Comparison of ENCODE assay signal across 21 mouse cellular contexts in the genomic region with DNA sequence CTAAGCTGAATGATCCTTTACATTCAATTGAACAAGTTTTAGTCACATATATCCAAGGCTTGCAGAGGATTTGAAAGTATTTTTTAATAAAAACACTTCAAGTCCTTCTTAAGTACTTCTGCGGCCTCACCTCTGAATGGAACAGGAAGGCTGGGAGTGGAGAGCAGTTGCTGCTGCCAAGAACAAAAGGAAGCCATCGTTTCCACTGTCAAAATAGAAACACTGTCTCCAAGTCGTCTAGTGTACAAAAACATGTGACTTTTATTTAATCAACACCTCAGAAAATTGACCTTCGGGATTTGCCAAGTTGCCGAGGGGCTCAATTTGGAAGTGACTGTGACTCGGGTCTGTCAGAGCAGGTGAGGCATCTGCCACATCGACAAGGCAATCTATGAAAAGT.
DNase-seq lines count a peak whose midpoint lies in the region; ATAC-seq lines count a peak whose summit lies in the region.
"Had no signal": no experiment of that assay in that cellular context is flagged by ENCODE, and none has a peak within 500 bp of the region (broad histone marks: within the 10 kb centered on the region; RNA-seq: fewer than 3 reads in every experiment).

No protein-coding gene starts in this region.

- 67% methylated on average over 7 of the region's 7 CpGs for WGBS in kidney, embryonic 15.5 days

- ATAC-seq in kidney, embryonic 15.5 days (replicated peaks; ENCODE audit: low FRiP score) = no peak
- ATAC-seq in monocyte, adult 5-6 weeks (replicated peaks; ENCODE audit: insufficient number of reproducible peaks, low FRiP score, low TSS enrichment, poor library complexity, severe bottlenecking) = no peak
- ATAC-seq: activated CD4-positive, CD25-positive, alpha-beta regulatory T cell, adult 4 months; forebrain, postnatal 0 days; liver, postnatal 0 days; Patski had no signal

- peak; percentile 11 for DNase-seq in kidney, adult 18-20 months
- DNase-seq in heart, postnatal 10 days = peak; percentile 11 to 24
- peak; percentile 9 for DNase-seq in kidney, postnatal 10 days
- DNase-seq in lung, postnatal 10 days = peak; percentile 13
- no peak for DNase-seq in adrenal gland, postnatal 36 days
- no peak for DNase-seq in retina, postnatal 1 day
- DNase-seq: adrenal gland, postnatal 25 days; cerebellum, adult 9-10 months; forebrain, postnatal 0 days; gastrocnemius, postnatal 10 days; liver; liver, postnatal 0 days; right cerebral cortex, postnatal 25 days; thymus, postnatal 36 days had no signal

- intact Hi-C loops in heart, postnatal 10 days (cut with DNase I) = loop anchor here (2.0 kb wide), 1 partner anchor 54 kb away; no protein-coding TSS in a partner anchor

- no peaks in the 10 kb centered on the region for H3K36me3 ChIP-seq in kidney, embryonic 15.5 days
- H3K36me3 ChIP-seq: embryonic facial prominence, embryonic 12.5 days; heart, embryonic 15.5 days; neural tube, embryonic 12.5 days had no signal

- no peak overlapping the region for H3K4me3 ChIP-seq in kidney, embryonic 15.5 days (replicated peaks)
- H3K4me3 ChIP-seq: embryonic facial prominence, embryonic 12.5 days; heart, embryonic 15.5 days; neural tube, embryonic 12.5 days had no signal

- no peaks in the 10 kb centered on the region for H3K4me1 ChIP-seq in kidney, embryonic 15.5 days
- H3K4me1 ChIP-seq: embryonic facial prominence, embryonic 12.5 days; neural tube, embryonic 12.5 days had no signal

- no peaks in the 10 kb centered on the region for H3K27me3 ChIP-seq in kidney, embryonic 15.5 days
- H3K27me3 ChIP-seq: embryonic facial prominence, embryonic 12.5 days; heart, embryonic 15.5 days; neural tube, embryonic 12.5 days; Patski had no signal

- no peak overlapping the region for H3K4me2 ChIP-seq in kidney, embryonic 15.5 days
- H3K4me2 ChIP-seq: embryonic facial prominence, embryonic 12.5 days; heart, embryonic 15.5 days; neural tube, embryonic 12.5 days had no signal

- H3K27ac ChIP-seq in kidney, embryonic 15.5 days = no peak overlapping the region
- H3K27ac ChIP-seq: embryonic facial prominence, embryonic 12.5 days; heart, embryonic 15.5 days; neural tube, embryonic 12.5 days had no signal

- no peak overlapping the region for H3K9ac ChIP-seq in kidney, embryonic 15.5 days
- H3K9ac ChIP-seq: embryonic facial prominence, embryonic 12.5 days; forebrain, postnatal 0 days; heart, embryonic 15.5 days; liver, postnatal 0 days; neural tube, embryonic 12.5 days had no signal

- H3K9me3 ChIP-seq in kidney, embryonic 15.5 days (replicated peaks) = no peaks in the 10 kb centered on the region
- H3K9me3 ChIP-seq: embryonic facial prominence, embryonic 12.5 days; heart, embryonic 15.5 days; neural tube, embryonic 12.5 days had no signal

Comparison
In these comparisons a context has a peak if more than half of its experiments do, and no peak if none do; other contexts are left out.
1. DNase-seq: peak in kidney, adult 18-20 months (single experiment), heart, postnatal 10 days (2 of 2), kidney, postnatal 10 days (single experiment) and lung, postnatal 10 days (single experiment); none in adrenal gland, postnatal 36 days (0 of 2) and retina, postnatal 1 day (single experiment).